Mouse (Mus musculus): ENCODE results near the gene Tspan17. TPM values are rescaled to one million over a fixed set of nuclear protein-coding genes. Genes with fewer than 3 reads are reported as not detected.

The Tspan17 gene
- polyA plus RNA-seq, 1 experiment: 12.6 TPM

GRCm38 (mm10) chr13:54811476-54811875 lies 22.3 kb downstream of the Tspan17 start:
- Histone ChIP-seq H3K27me3 (replicated peaks; ENCODE audit: control insufficient read depth, insufficient read depth, low read length) (no peaks in the 10 kb centered on the region), H3K36me3 (ENCODE audit: control insufficient read depth, insufficient read depth, low read length) (no peaks in the 10 kb centered on the region), H3K4me1 (ENCODE audit: control insufficient read depth, insufficient read depth, low read length) (no peaks in the 10 kb centered on the region), H3K4me3 (ENCODE audit: insufficient read depth, low read depth, low read length) (no peak overlapping the region), H3K27ac (ENCODE audit: insufficient read depth, low read depth, low read length) (no peak overlapping the region)
- 46% methylated on average over 7 of the region's 7 CpGs for WGBS
- TF ChIP-seq POLR2A (IDR thresholded peaks at IDR 0.05; ENCODE audit: low read depth, low read length) (no peak), CTCF (conservative IDR thresholded peaks at IDR 0.05; ENCODE audit: insufficient read depth, insufficient read length, low read depth, low read length) (no peak)
- no peak for DNase-seq

GRCm38 (mm10) chr13:54813381-54813780 lies 24.2 kb downstream of the Tspan17 start:
- no peak overlapping the region for H3K27ac ChIP-seq (ENCODE audit: insufficient read depth, low read depth, low read length)
- 81% methylated on average over 9 of the region's 9 CpGs for WGBS
- no peaks in the 10 kb centered on the region for H3K4me1 ChIP-seq (ENCODE audit: control insufficient read depth, insufficient read depth, low read length)
- H3K27me3 ChIP-seq (replicated peaks; ENCODE audit: control insufficient read depth, insufficient read depth, low read length): no peaks in the 10 kb centered on the region
- H3K4me3 ChIP-seq (ENCODE audit: insufficient read depth, low read depth, low read length): no peak overlapping the region
- TF ChIP-seq POLR2A (IDR thresholded peaks at IDR 0.05; ENCODE audit: low read depth, low read length): no peak
- no peak for TF ChIP-seq CTCF (conservative IDR thresholded peaks at IDR 0.05; ENCODE audit: insufficient read depth, insufficient read length, low read depth, low read length)
- H3K36me3 ChIP-seq (ENCODE audit: control insufficient read depth, insufficient read depth, low read length): no peaks in the 10 kb centered on the region
- DNase-seq: no peak

- Histone ChIP-seq H3K4me3 (ENCODE audit: insufficient read depth, low read depth, low read length) (no peak overlapping the region), H3K27me3 (replicated peaks; ENCODE audit: control insufficient read depth, insufficient read depth, low read length) (no peaks in the 10 kb centered on the region), H3K27ac (ENCODE audit: insufficient read depth, low read depth, low read length) (no peak overlapping the region), H3K4me1 (ENCODE audit: control insufficient read depth, insufficient read depth, low read length) (no peaks in the 10 kb centered on the region), H3K36me3 (ENCODE audit: control insufficient read depth, insufficient read depth, low read length) (no peaks in the 10 kb centered on the region)
- TF ChIP-seq POLR2A (IDR thresholded peaks at IDR 0.05; ENCODE audit: low read depth, low read length) (no peak), CTCF (conservative IDR thresholded peaks at IDR 0.05; ENCODE audit: insufficient read depth, insufficient read length, low read depth, low read length) (no peak)
- DNase-seq: no peak
- 30% methylated on average over 17 of the region's 17 CpGs for WGBS
These were observed 29.4 kb downstream of the Tspan17 start for GRCm38 (mm10) chr13:54818399-54819254.

GRCm38 (mm10) chr13:54821106-54821505 lies 31.9 kb downstream of the Tspan17 start:
- no peaks in the 10 kb centered on the region for H3K36me3 ChIP-seq (ENCODE audit: control insufficient read depth, insufficient read depth, low read length)
- TF ChIP-seq CTCF (conservative IDR thresholded peaks at IDR 0.05; ENCODE audit: insufficient read depth, insufficient read length, low read depth, low read length) (no peak), POLR2A (IDR thresholded peaks at IDR 0.05; ENCODE audit: low read depth, low read length) (no peak)
- WGBS: 86% methylated on average over 4 of the region's 4 CpGs
- H3K27ac ChIP-seq (ENCODE audit: insufficient read depth, low read depth, low read length): no peak overlapping the region
- DNase-seq: no peak
- no peaks in the 10 kb centered on the region for H3K4me1 ChIP-seq (ENCODE audit: control insufficient read depth, insufficient read depth, low read length)
- H3K27me3 ChIP-seq (replicated peaks; ENCODE audit: control insufficient read depth, insufficient read depth, low read length): no peaks in the 10 kb centered on the region
- no peak overlapping the region for H3K4me3 ChIP-seq (ENCODE audit: insufficient read depth, low read depth, low read length)

GRCm38 (mm10) chr13:54821931-54822330 lies 32.8 kb downstream of the Tspan17 start:
- H3K36me3 ChIP-seq (ENCODE audit: control insufficient read depth, insufficient read depth, low read length): no peaks in the 10 kb centered on the region
- no peak for DNase-seq
- H3K4me1 ChIP-seq (ENCODE audit: control insufficient read depth, insufficient read depth, low read length): no peaks in the 10 kb centered on the region
- TF ChIP-seq POLR2A (IDR thresholded peaks at IDR 0.05; ENCODE audit: low read depth, low read length): no peak
- TF ChIP-seq CTCF (conservative IDR thresholded peaks at IDR 0.05; ENCODE audit: insufficient read depth, insufficient read length, low read depth, low read length): no peak
- H3K27me3 ChIP-seq (replicated peaks; ENCODE audit: control insufficient read depth, insufficient read depth, low read length): no peaks in the 10 kb centered on the region
- no peak overlapping the region for H3K4me3 ChIP-seq (ENCODE audit: insufficient read depth, low read depth, low read length)
- no peak overlapping the region for H3K27ac ChIP-seq (ENCODE audit: insufficient read depth, low read depth, low read length)
- WGBS: 74% methylated on average over 2 of the region's 2 CpGs

- DNase-seq: peak; percentile 46
- TF ChIP-seq POLR2A (IDR thresholded peaks at IDR 0.05; ENCODE audit: low read depth, low read length): no peak
- WGBS: 22% methylated on average over 25 of the region's 25 CpGs
- H3K36me3 ChIP-seq (ENCODE audit: control insufficient read depth, insufficient read depth, low read length): no peaks in the 10 kb centered on the region
- H3K4me1 ChIP-seq (ENCODE audit: control insufficient read depth, insufficient read depth, low read length): no peaks in the 10 kb centered on the region
- H3K4me3 ChIP-seq (ENCODE audit: insufficient read depth, low read depth, low read length): no peak overlapping the region
- H3K27ac ChIP-seq (ENCODE audit: insufficient read depth, low read depth, low read length): no peak overlapping the region
- H3K27me3 ChIP-seq (replicated peaks; ENCODE audit: control insufficient read depth, insufficient read depth, low read length): no peaks in the 10 kb centered on the region
These were observed 35.1 kb downstream of the Tspan17 start for GRCm38 (mm10) chr13:54824111-54824931.

GRCm38 (mm10) chr13:54827992-54828391 lies 38.8 kb downstream of the Tspan17 start:
- H3K4me1 ChIP-seq (ENCODE audit: control insufficient read depth, insufficient read depth, low read length): no peaks in the 10 kb centered on the region
- WGBS: 57% methylated on average over 7 of the region's 7 CpGs
- no peak for DNase-seq
- H3K27me3 ChIP-seq (replicated peaks; ENCODE audit: control insufficient read depth, insufficient read depth, low read length): no peaks in the 10 kb centered on the region
- no peaks in the 10 kb centered on the region for H3K36me3 ChIP-seq (ENCODE audit: control insufficient read depth, insufficient read depth, low read length)
- no peak overlapping the region for H3K27ac ChIP-seq (ENCODE audit: insufficient read depth, low read depth, low read length)
- H3K4me3 ChIP-seq (ENCODE audit: insufficient read depth, low read depth, low read length): no peak overlapping the region
- TF ChIP-seq POLR2A (IDR thresholded peaks at IDR 0.05; ENCODE audit: low read depth, low read length) (no peak), CTCF (conservative IDR thresholded peaks at IDR 0.05; ENCODE audit: insufficient read depth, insufficient read length, low read depth, low read length) (no peak)
